Mouse (Mus musculus) neural tube, embryonic 11.5 days (tissue): ENCODE measurements around the gene Slc2a12. TPM values are rescaled to one million over a fixed set of nuclear protein-coding genes. Genes with fewer than 3 reads are reported as not detected.

ENCODE experiments used
- ATAC-seq: fragments of 200-750 bp; cut with Nextera tagmentation; 2 replicates; pipeline ENCODE4 v1.8.0; 2017; ENCODE audit warnings: moderate number of reproducible peaks, mild to moderate bottlenecking, moderate TSS enrichment, moderate library complexity; ENCODE audit not compliant: insufficient read depth, low FRiP score, low TSS enrichment
- DNase-seq: peaks from one replicate; pipeline ENCODE4 v3.0.0-alpha.2; 2015; ENCODE audit warnings: low spot score
- H3K27ac ChIP-seq: fragments of 300-500 bp; sonication (generic); 2 replicates; pipeline ENCODE4 v1.5.1; 2014; ENCODE audit warnings: low read depth, mild to moderate bottlenecking, low read length
- H3K27me3 ChIP-seq: fragments of 300-500 bp; sonication (generic); 2 replicates; pipeline ENCODE4 v1.6.1; 2014; ENCODE audit warnings: mild to moderate bottlenecking, low read length, mixed read lengths; ENCODE audit not compliant: control insufficient read depth, insufficient read depth
- H3K36me3 ChIP-seq: fragments of 300-500 bp; sonication (generic); 2 replicates; pipeline ENCODE4 v1.6.1; 2014; ENCODE audit warnings: mild to moderate bottlenecking, low read length, moderate library complexity, mixed read lengths; ENCODE audit not compliant: control insufficient read depth, insufficient read depth
- H3K4me1 ChIP-seq: fragments of 300-500 bp; sonication (generic); 2 replicates; pipeline ENCODE4 v1.6.1; 2014; ENCODE audit warnings: low read length, mixed read lengths; ENCODE audit not compliant: control insufficient read depth, insufficient read depth
- H3K4me2 ChIP-seq: fragments of 300-500 bp; sonication (generic); 2 replicates; pipeline ENCODE4 v1.6.1; 2014; ENCODE audit warnings: low read depth, mild to moderate bottlenecking, moderate library complexity
- H3K4me3 ChIP-seq: fragments of 300-500 bp; sonication (generic); 2 replicates; pipeline ENCODE4 v1.5.1; 2014; ENCODE audit warnings: low read depth, low read length
- H3K9ac ChIP-seq: fragments of 300-500 bp; sonication (generic); 2 replicates; pipeline ENCODE4 v1.6.1; 2014; ENCODE audit warnings: mild to moderate bottlenecking, low read length
- H3K9me3 ChIP-seq: fragments of 300-500 bp; sonication (generic); 2 replicates; pipeline ENCODE4 v1.6.1; 2016; ENCODE audit warnings: low read length; ENCODE audit not compliant: control insufficient read depth
- WGBS: fragments of 180-500 bp; shearing (Covaris S2); extraction: QIAGEN DNeasy Blood & Tissue Kit; methylation state at CpG from one replicate; pipeline ENCODE4 v1.1.7; 2014; 5-methylcytosine and 5-hydroxymethylcytosine counted together
- polyA plus RNA-seq: library from polyadenylated mRNA; unstranded; fragments of >200 nt; fragmentation: Nextera tagmentation; extraction: Ambion mirVana; gene quantifications from 2 replicates; pipeline ENCODE4 v1.2.1, GENCODE M21; 2014

The Slc2a12 gene
- polyA plus RNA-seq, 1 experiment from 2014 or later: 0.86 TPM

DNA sequence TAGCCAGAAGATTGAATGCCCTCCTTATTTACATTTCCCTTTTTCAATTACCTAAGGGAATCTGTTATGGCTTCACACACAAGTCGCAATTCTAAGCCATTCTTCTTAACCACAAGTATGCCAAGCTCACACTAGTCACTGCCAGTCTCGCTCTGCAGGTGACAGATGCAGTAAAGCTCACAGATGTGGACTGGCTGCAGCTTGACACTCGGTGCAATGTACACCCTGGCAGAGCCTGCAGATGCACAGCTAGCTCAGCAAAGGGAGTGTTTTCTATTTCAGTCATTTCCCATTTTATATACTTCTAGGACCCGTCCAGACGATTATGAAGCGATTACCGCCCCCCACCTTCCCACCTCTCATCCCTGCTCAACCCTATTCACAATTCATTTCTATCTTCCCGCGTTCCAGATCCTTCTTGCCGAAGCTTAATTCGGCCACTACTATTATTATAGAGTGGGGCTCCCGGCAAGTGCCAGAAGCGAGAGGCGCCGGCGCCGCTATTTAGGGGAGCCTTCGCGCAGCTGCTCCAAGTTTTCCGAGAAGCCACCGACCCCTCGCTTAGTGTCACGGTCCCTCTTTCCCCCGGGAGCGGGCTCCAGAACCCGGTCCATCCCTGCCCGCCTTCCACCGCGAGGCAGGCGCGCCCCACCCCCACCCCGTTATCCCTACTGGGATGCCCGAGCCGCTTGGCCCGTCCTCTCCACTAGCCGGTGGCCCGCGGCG, 85.6 kb downstream of the Slc2a12 start:
- Histone ChIP-seq H3K4me1 (peaks cover 12% of the 10 kb centered on the region), H3K9me3 (no peaks in the 10 kb centered on the region), H3K4me3 (peak overlapping the region; percentile 89), H3K27me3 (no peaks in the 10 kb centered on the region), H3K36me3 (no peaks in the 10 kb centered on the region), H3K9ac (peak overlapping the region; percentile 95), H3K27ac (peak overlapping the region; percentile 94), H3K4me2 (peak overlapping the region; percentile 92)
- peak; percentile 78 for ATAC-seq
- under 1% methylated on average over 38 of the region's 39 CpGs for WGBS
- DNase-seq: no peak

DNA sequence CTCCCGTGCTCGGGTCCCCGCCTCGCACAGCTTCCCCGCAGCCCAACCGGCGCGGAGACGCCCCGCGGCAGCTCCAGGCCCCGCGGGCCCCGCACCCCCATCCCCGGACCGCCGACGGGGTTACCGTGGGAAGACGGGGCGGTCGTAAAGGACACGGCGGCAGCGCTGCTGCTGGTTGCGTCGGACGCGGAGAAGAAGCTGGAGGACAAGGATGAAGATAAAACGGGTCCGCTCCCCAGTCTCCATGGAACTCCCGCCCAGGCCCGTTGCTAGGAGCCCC, 86.1 kb downstream of the Slc2a12 start:
- H3K27me3 ChIP-seq: no peaks in the 10 kb centered on the region
- peak overlapping the region; percentile 92 for H3K4me2 ChIP-seq
- ATAC-seq (no peak), DNase-seq (no peak)
- no peaks in the 10 kb centered on the region for H3K36me3 ChIP-seq
- peak overlapping the region; percentile 94 for H3K27ac ChIP-seq
- 0% methylated on average over 33 of the region's 33 CpGs for WGBS
- no peaks in the 10 kb centered on the region for H3K9me3 ChIP-seq
- peaks cover 12% of the 10 kb centered on the region for H3K4me1 ChIP-seq
- H3K4me3 ChIP-seq: peak overlapping the region; percentile 89
- H3K9ac ChIP-seq: peak overlapping the region; percentile 95

DNA sequence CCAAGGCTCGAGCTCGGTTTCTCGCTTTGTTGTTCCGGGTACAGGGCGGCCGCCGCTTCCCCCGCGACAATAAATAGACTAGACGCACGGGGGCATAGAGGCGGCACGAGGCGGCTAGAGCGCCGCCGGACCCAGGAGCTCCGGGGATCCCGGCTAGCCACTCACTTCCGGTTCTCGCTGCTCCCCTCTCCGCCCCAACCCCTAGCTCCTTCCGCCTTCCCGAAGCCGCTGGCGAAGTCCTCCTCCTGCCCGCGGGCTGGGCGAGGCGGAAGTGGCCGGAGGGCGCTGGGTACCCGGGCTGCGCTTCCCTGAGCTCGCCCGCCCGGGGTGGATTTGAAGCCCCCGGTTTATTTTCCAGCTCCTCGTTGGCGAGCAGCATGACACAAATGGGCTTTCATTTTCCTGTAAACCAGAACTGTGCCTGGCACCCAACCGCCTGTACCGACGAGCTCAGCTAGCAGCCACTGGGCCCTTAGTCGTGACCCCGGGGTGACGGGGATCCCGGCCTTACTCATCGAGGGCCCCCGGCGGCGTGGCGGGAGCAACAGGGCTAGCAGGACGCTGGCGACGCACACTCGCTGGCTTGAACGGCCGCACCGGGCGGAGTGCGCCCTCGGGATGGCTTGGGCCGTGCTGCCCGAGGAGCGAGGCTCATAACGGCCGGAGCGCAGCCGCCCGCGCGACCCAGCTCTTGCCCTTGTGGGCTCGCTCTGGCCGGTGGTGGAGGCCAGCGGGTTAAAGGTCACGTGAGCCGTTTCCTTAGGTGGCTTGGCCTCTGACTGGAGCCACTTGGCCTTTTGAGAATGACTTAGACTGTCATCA, 86.7 kb downstream of the Slc2a12 start, which contains the start of gene Tbpl1:
Gene Tbpl1 (minus strand): TSS at position 667 of the 822 bp plus-strand sequence.
- Histone ChIP-seq H3K36me3 (no peaks in the 10 kb centered on the region), H3K4me1 (peaks cover 12% of the 10 kb centered on the region), H3K9ac (peak within 1 kb of the TSS; percentile 95), H3K9me3 (no peaks in the 10 kb centered on the region), H3K4me2 (peak within 1 kb of the TSS; percentile 92), H3K27me3 (no peaks in the 10 kb centered on the region), H3K4me3 (peak within 1 kb of the TSS; percentile 89), H3K27ac (peak within 1 kb of the TSS; percentile 94)
- ATAC-seq (peak; percentile 98), DNase-seq (peak; percentile 96)
- WGBS: under 1% methylated on average over 73 of the region's 77 CpGs

DNA sequence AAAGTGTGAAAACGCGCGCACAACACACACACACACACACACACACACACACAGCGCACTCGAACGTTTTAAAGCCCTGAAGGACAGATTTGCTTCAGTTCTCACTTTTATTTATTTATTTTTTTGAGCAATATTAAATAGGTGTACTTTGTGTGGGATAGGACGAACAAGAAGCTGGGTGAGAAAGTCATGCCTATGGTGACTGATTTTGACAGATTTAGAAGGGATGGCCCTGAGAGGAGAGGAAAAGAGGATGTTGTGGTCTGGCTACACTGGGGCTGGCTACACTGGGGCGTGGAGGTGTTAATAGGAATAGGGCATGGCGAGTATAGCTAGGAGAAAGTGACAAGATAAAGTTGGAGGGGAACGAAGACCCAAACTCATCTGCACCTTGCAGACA, 87.4 kb downstream of the Slc2a12 start:
- peak overlapping the region; percentile 87 for H3K4me2 ChIP-seq
- H3K9me3 ChIP-seq: no peaks in the 10 kb centered on the region
- ATAC-seq (no peak; the same call in 1 of the 2 replicates), DNase-seq (no peak)
- peak overlapping the region; percentile 89 for H3K4me3 ChIP-seq
- H3K4me1 ChIP-seq: peaks cover 12% of the 10 kb centered on the region
- H3K9ac ChIP-seq: peak overlapping the region; percentile 95
- no peaks in the 10 kb centered on the region for H3K27me3 ChIP-seq
- no peaks in the 10 kb centered on the region for H3K36me3 ChIP-seq
- 63% methylated on average over 10 of the region's 10 CpGs for WGBS
- H3K27ac ChIP-seq: no peak overlapping the region; the same call in 1 of the 2 replicates

DNA sequence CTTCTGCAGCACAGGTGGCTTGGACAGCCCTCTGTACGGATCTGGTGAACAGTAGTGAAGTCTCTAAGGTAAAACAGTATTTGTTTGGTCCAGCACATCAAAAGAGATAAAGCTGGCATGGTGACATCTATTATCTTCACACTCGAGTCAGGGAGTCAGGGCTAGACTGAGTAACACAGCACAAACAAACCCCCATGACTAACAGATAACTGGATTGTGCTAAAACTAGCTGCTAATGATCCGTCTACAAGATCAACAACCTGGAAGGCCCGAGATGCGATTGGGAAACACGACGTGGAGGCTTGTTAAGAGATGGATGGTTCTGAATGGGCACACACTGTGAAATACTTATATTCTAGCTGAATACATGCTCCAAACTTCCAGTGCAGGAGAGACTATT, 101.1 kb downstream of the Slc2a12 start:
- WGBS: 74% methylated on average over 7 of the region's 7 CpGs
- DNase-seq: no peak
- H3K4me2 ChIP-seq: no peak overlapping the region
- no peaks in the 10 kb centered on the region for H3K27me3 ChIP-seq
- no peak for ATAC-seq
- H3K9ac ChIP-seq: no peak overlapping the region
- no peaks in the 10 kb centered on the region for H3K4me1 ChIP-seq
- H3K27ac ChIP-seq: no peak overlapping the region
- no peak overlapping the region for H3K4me3 ChIP-seq
- no peaks in the 10 kb centered on the region for H3K9me3 ChIP-seq
- H3K36me3 ChIP-seq: no peaks in the 10 kb centered on the region

DNA sequence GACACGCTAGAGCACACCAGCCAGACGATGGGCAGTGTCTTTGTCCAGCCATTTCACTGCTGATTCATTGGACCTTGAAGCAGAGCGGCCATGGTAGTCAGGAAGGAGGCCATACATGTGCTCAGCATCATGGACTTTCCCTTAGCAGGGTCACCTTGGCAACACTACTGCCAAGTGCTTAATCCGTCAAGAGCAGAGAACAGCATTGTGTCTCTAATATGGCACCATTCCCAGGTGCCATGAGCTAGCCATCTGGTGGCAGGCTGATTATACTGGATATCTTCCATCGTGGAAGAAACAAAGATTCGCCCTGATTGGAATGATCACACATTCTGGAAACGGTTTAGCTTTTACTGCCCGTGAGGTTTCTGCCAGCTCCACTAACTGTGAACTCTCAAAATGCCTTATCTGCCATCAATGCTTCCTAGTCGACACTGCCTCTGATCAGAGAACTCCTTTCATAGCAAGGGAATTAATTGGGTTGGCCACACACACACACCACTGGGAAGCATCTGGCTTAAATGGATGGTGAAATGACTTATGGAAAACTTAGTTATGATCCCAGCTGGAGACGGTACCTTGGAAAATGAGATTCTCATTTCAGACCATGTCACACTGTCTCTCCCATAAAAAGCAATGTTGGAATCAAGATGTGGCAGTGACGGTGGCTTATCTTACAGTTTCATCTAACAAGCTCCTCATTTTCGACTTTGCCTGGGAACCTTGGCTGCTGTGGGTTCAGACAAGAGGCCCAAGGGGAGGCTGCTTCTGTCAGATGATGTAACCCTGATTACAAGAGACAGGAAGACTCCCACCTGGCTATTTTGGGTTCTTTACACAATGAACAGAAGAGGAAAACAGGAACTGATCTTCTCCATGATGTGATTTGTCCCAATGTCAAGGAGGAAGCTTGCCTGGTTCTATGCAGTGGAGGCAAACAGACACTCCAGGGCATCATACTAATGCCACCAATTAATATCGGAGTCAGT, 101.8 kb downstream of the Slc2a12 start:
- ATAC-seq (no peak), DNase-seq (peak; percentile 10)
- H3K27me3 ChIP-seq: no peaks in the 10 kb centered on the region
- no peak overlapping the region for H3K4me2 ChIP-seq
- no peaks in the 10 kb centered on the region for H3K9me3 ChIP-seq
- H3K4me1 ChIP-seq: no peaks in the 10 kb centered on the region
- whole genome bisulfite sequencing: 77% methylated on average over 13 of the region's 13 CpGs
- H3K36me3 ChIP-seq: no peaks in the 10 kb centered on the region
- no peak overlapping the region for H3K9ac ChIP-seq
- H3K27ac ChIP-seq: no peak overlapping the region
- H3K4me3 ChIP-seq: no peak overlapping the region

DNA sequence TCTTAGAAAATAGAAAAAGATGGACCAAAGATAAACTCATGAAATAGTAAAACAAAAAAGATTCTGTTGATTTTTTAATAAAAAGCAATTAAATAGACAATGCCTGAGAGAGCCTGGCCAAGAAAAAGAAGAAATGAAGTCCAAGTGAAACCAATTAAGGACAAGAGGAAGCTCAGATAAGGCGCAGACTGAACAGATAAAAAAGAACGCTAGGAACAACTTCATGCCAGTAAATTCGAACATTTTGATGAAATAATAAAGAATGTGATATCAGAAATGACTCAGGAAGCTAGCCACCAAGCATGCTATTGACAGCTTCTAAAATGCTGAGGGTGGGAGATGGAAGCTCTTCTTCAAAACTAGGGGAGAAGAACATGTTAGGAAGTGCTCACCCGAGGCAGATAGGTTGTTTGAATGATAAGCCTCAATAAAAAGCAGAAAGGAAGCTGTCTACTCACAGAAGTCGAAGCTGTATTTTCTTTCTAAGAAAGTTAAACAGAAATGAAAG, 106.4 kb downstream of the Slc2a12 start:
- Histone ChIP-seq H3K4me1 (no peaks in the 10 kb centered on the region), H3K27ac (no peak overlapping the region), H3K36me3 (no peaks in the 10 kb centered on the region), H3K4me2 (no peak overlapping the region), H3K9ac (no peak overlapping the region), H3K27me3 (no peaks in the 10 kb centered on the region), H3K9me3 (no peaks in the 10 kb centered on the region), H3K4me3 (no peak overlapping the region)
- 77% methylated on average over 5 of the region's 5 CpGs for WGBS
- DNase-seq (no peak), ATAC-seq (no peak)
